27 mouse cellular contexts compared by ENCODE assay signal in genomic region chr5:117354121-117354520, GRCm38 (mm10). TPM values are rescaled to one million over a fixed set of nuclear protein-coding genes. Genes with fewer than 3 reads are reported as not detected.
A peak's percentile ranks its signal among the peaks of the same experiment; 100 is the strongest.
DNase-seq lines count a peak whose midpoint lies in the region; TF ChIP-seq lines count a peak whose summit lies in the region.
"Had no signal": no experiment of that assay in that cellular context is flagged by ENCODE, and none has a peak within 500 bp of the region (broad histone marks: within the 10 kb centered on the region; RNA-seq: fewer than 3 reads in every experiment).

No protein-coding gene starts in this region.

- TF ChIP-seq EP300 in MEL (IDR thresholded peaks at IDR 0.05; ENCODE audit: low read depth in 1 of 2, low read length in 2 of 2) = peak in 1 of 2 experiments; percentile 40; a peak in 2 of 4 replicates

- H3K27ac ChIP-seq in MEL (ENCODE audit: control insufficient read depth, low read depth, low read length) = 0 out of 2 replicates have a peak overlapping the region, but pooled peaks have one; percentile 10
- H3K27ac ChIP-seq: heart, adult 2 months; hindbrain, embryonic 12.5 days; hindbrain, postnatal 0 days; liver, embryonic 12.5 days; midbrain, embryonic 12.5 days; neural tube, embryonic 12.5 days had no signal

- TF ChIP-seq CTCF in MEL (IDR thresholded peaks at IDR 0.05 in 2 of 3, conservative IDR thresholded peaks at IDR 0.05 in 1 of 3; ENCODE audit: control insufficient read depth in 1 of 3, insufficient read depth in 1 of 3, low read depth in 2 of 3, low read length in 3 of 3, poor library complexity in 1 of 3, severe bottlenecking in 1 of 3) = no peak

- peaks cover 4 to 15% of the 10 kb centered on the region in 2 experiments; a peak in 3 of 4 replicates for H3K4me1 ChIP-seq in MEL (ENCODE audit: control insufficient read depth in 1 of 2, insufficient read depth in 2 of 2, low read length in 2 of 2)

- no peak for TF ChIP-seq POLR2A in MEL (IDR thresholded peaks at IDR 0.05; ENCODE audit: control insufficient read depth in 1 of 2, insufficient read depth in 1 of 2, low read depth in 1 of 2, low read length in 2 of 2, poor library complexity in 1 of 2)

- H3K36me3 ChIP-seq in MEL (ENCODE audit: control insufficient read depth in 1 of 2, insufficient read depth in 2 of 2, low read length in 2 of 2) = peaks cover 0 to 21% of the 10 kb centered on the region in 2 experiments; a peak in 2 of 4 replicates
- H3K36me3 ChIP-seq: hindbrain, embryonic 12.5 days; midbrain, embryonic 12.5 days; neural tube, embryonic 12.5 days had no signal

- no peak overlapping the region for H3K4me3 ChIP-seq in MEL (ENCODE audit: control insufficient read depth in 1 of 2, insufficient read depth in 1 of 2, low read depth in 2 of 2, low read length in 2 of 2)
- H3K4me3 ChIP-seq: heart, adult 2 months; hindbrain, embryonic 12.5 days; liver, embryonic 12.5 days; midbrain, embryonic 12.5 days; myocyte; neural tube, embryonic 12.5 days had no signal

- peaks cover 9% of the 10 kb centered on the region for H3K79me2 ChIP-seq in MEL (ENCODE audit: control insufficient read depth, insufficient read depth, low read length, poor library complexity)

- DNase-seq in spleen, postnatal 36 days (ENCODE audit: low spot score in 2 of 2) = peak; percentile 27 to 37
- no peak for DNase-seq in spleen, postnatal 14 days (ENCODE audit: low spot score in 2 of 2)
- peak; percentile 57 for DNase-seq in MEL (ENCODE audit: low read depth, low spot score)
- peak; percentile 24 for DNase-seq in induced T-regulatory cell, adult 2 months (ENCODE audit: low read depth)
- no peak for DNase-seq in gastrocnemius, adult 8-10 months (ENCODE audit: low spot score in 2 of 2)
- no peak for DNase-seq in kidney, adult 8-10 months
- DNase-seq in thymus, postnatal 14 days = no peak
- DNase-seq: adrenal gland, postnatal 10 days; cerebellum, adult 8-10 months; cerebellum, postnatal 25 days; gastrocnemius, postnatal 36 days; heart, adult 2 months; heart, postnatal 14 days; kidney, adult 9 months; kidney, postnatal 10 days; layer of hippocampus, postnatal 36 days; left cerebral cortex, postnatal 4 days; liver, postnatal 0 days; right cerebral cortex, postnatal 25 days; thymus, adult 2 months; thymus, postnatal 4 days had no signal

- no peaks in the 10 kb centered on the region for H3K9me3 ChIP-seq in MEL (replicated peaks; ENCODE audit: insufficient read depth, low read length)
- H3K9me3 ChIP-seq: hindbrain, embryonic 12.5 days; liver, embryonic 12.5 days; midbrain, embryonic 12.5 days; neural tube, embryonic 12.5 days had no signal

- H3K27me3 ChIP-seq in MEL (ENCODE audit: control insufficient read depth in 1 of 2, insufficient read depth in 2 of 2, low read length in 2 of 2) = no peaks in the 10 kb centered on the region
- H3K27me3 ChIP-seq: hindbrain, embryonic 12.5 days; midbrain, embryonic 12.5 days had no signal

- TF ChIP-seq RAD21 in MEL (IDR thresholded peaks at IDR 0.05; ENCODE audit: low read depth, low read length) = no peak

- no peak overlapping the region for H3K9ac ChIP-seq in MEL (ENCODE audit: control insufficient read depth, low read depth, low read length, poor library complexity, severe bottlenecking)
- H3K9ac ChIP-seq: hindbrain, embryonic 12.5 days; liver, embryonic 12.5 days; liver, postnatal 0 days; midbrain, embryonic 12.5 days; neural tube, embryonic 12.5 days had no signal

TF ChIP-seq in MEL, 35 proteins besides CTCF, POLR2A, EP300 and RAD21:
- TF ChIP-seq ELF1 (IDR thresholded peaks at IDR 0.05; ENCODE audit: low read depth, low read length) (0 out of 2 replicates have a peak, but pooled peaks have one; percentile 12), POLR2AphosphoS2 (IDR thresholded peaks at IDR 0.05; ENCODE audit: low read length) (no peak), CHD1 (IDR thresholded peaks at IDR 0.05; ENCODE audit: low read depth, low read length) (no peak), MYC (IDR thresholded peaks at IDR 0.05; ENCODE audit: low read depth, low read length) (no peak), RCOR1 (IDR thresholded peaks at IDR 0.05; ENCODE audit: low read depth, low read length) (peak; percentile 20; the same call in 1 of the 2 replicates), POLR2AphosphoS5 (IDR thresholded peaks at IDR 0.05; ENCODE audit: borderline replicate concordance, low read depth, low read length) (no peak), MAX (IDR thresholded peaks at IDR 0.05; ENCODE audit: low read length) (no peak), USF1 (IDR thresholded peaks at IDR 0.05; ENCODE audit: low read depth, low read length) (no peak), HCFC1 (IDR thresholded peaks at IDR 0.05; ENCODE audit: low read depth, low read length) (no peak), NELFE (IDR thresholded peaks at IDR 0.05; ENCODE audit: low read depth, low read length) (no peak), ZNF384 (IDR thresholded peaks at IDR 0.05; ENCODE audit: low read depth, low read length) (no peak), GATA1 (IDR thresholded peaks at IDR 0.05; ENCODE audit: low read depth, low read length) (no peak), CHD2 (IDR thresholded peaks at IDR 0.05; ENCODE audit: low read length) (no peak), ZC3H11A (IDR thresholded peaks at IDR 0.05; ENCODE audit: low read depth, low read length) (no peak), MYB (IDR thresholded peaks at IDR 0.05; ENCODE audit: low read depth, low read length) (no peak), BHLHE40 (IDR thresholded peaks at IDR 0.05; ENCODE audit: borderline replicate concordance, low read depth, low read length) (no peak), GABPA (IDR thresholded peaks at IDR 0.05; ENCODE audit: low read depth, low read length) (no peak), UBTF (IDR thresholded peaks at IDR 0.05; ENCODE audit: borderline replicate concordance, insufficient read depth, low read depth, low read length) (no peak), SMC3 (IDR thresholded peaks at IDR 0.05; ENCODE audit: low read depth, low read length) (no peak), MAFK (IDR thresholded peaks at IDR 0.05; ENCODE audit: borderline replicate concordance, low read depth, low read length) (no peak), E2F4 (IDR thresholded peaks at IDR 0.05; ENCODE audit: borderline replicate concordance, low read depth, low read length) (no peak), ZKSCAN1 (IDR thresholded peaks at IDR 0.05; ENCODE audit: low read depth, low read length) (no peak), MXI1 (IDR thresholded peaks at IDR 0.05; ENCODE audit: low read depth, low read length) (no peak), USF2 (IDR thresholded peaks at IDR 0.05; ENCODE audit: borderline replicate concordance in 1 of 2, insufficient read depth in 1 of 2, low read depth in 1 of 2, low read length in 2 of 2) (no peak), KAT2A (conservative IDR thresholded peaks at IDR 0.05; ENCODE audit: low read depth, low read length) (no peak), NRF1 (IDR thresholded peaks at IDR 0.05; ENCODE audit: insufficient read depth, low read depth, low read length, poor library complexity, severe bottlenecking) (no peak), JUND (IDR thresholded peaks at IDR 0.05; ENCODE audit: low read depth, low read length) (no peak), TBP (IDR thresholded peaks at IDR 0.05; ENCODE audit: low read depth, low read length) (no peak), MAZ (IDR thresholded peaks at IDR 0.05; ENCODE audit: low read depth, low read length) (no peak), ZMIZ1 (IDR thresholded peaks at IDR 0.05; ENCODE audit: low read depth, low read length) (no peak), TAL1 (IDR thresholded peaks at IDR 0.05; ENCODE audit: low read length) (no peak), MEF2A (IDR thresholded peaks at IDR 0.05; ENCODE audit: extremely low read depth, insufficient replicate concordance, low read depth, low read length, poor library complexity, severe bottlenecking) (no peak), SIN3A (IDR thresholded peaks at IDR 0.05; ENCODE audit: low read length) (peak; percentile 7; the same call in 1 of the 2 replicates), TCF12 (IDR thresholded peaks at IDR 0.05; ENCODE audit: low read depth, low read length) (peak; percentile 54; the same call in 1 of the 2 replicates), ETS1 (IDR thresholded peaks at IDR 0.05; ENCODE audit: low read depth, low read length) (peak; percentile 52)

RNA-seq across cellular contexts. Expression of gene Wsb2, which starts 3.0 kb away (rescaled TPM):
- total RNA-seq in MEL (2012; rRNA removed) = 32.9 and 36.8 TPM in 2 replicates
- polyA plus RNA-seq in MEL (2012; ENCODE audit: insufficient read depth in 1 of 2, insufficient read length in 2 of 2, low read depth in 1 of 2, low replicate concordance in 2 of 2, missing spikeins in 1 of 2) = 10 to 100 TPM in 1 of 2 experiments, not detected in 1; 56.9 TPM
- total RNA-seq in gastrocnemius, adult 8-10 months (2022) = 100 to 1,000 TPM in 3 of 4 experiments, 10 to 100 TPM in 1; 94.3 to 146 (median 115) TPM

RNA-seq across cellular contexts. Expression of gene Rfc5, which starts 34.7 kb away (rescaled TPM):
- 92.5 and 98.9 TPM in 2 replicates for total RNA-seq in MEL (2012; rRNA removed)
- polyA plus RNA-seq in MEL (2012; ENCODE audit: insufficient read depth in 1 of 2, insufficient read length in 2 of 2, low read depth in 1 of 2, low replicate concordance in 2 of 2, missing spikeins in 1 of 2) = 100 to 1,000 TPM in 1 of 2 experiments, not detected in 1; 158 TPM
- 1 to 10 TPM in 3 of 4 experiments, under 1 TPM in 1; 0.89 to 1.8 (median 1.2) TPM for total RNA-seq in gastrocnemius, adult 8-10 months (2022)

RNA-seq across cellular contexts. Expression of gene Vsig10, which starts 35.2 kb away (rescaled TPM):
- total RNA-seq in MEL (2012; rRNA removed) = 4.3 and 5.3 TPM in 2 replicates
- 1 to 10 TPM in 1 of 2 experiments, not detected in 1; 8.9 TPM for polyA plus RNA-seq in MEL (2012; ENCODE audit: insufficient read depth in 1 of 2, insufficient read length in 2 of 2, low read depth in 1 of 2, low replicate concordance in 2 of 2, missing spikeins in 1 of 2)
- total RNA-seq in gastrocnemius, adult 8-10 months (2022) = 1 to 10 TPM; 5.5 to 7.5 (median 6.9) TPM

RNA-seq across cellular contexts. Expression of gene Ksr2, which starts 59.7 kb away (rescaled TPM):
- not detected in 2 replicates for total RNA-seq in MEL (2012; rRNA removed)
- polyA plus RNA-seq in MEL (2012; ENCODE audit: insufficient read depth in 1 of 2, insufficient read length in 2 of 2, low read depth in 1 of 2, low replicate concordance in 2 of 2, missing spikeins in 1 of 2) = not detected
- under 1 TPM; 0.05 to 0.17 (median 0.09) TPM for total RNA-seq in gastrocnemius, adult 8-10 months (2022)
- polyA plus RNA-seq: liver, embryonic 12.5 days had no signal

Comparison
In these comparisons a context has a peak if more than half of its experiments do, and no peak if none do; other contexts are left out.
1. DNase-seq: peak in spleen, postnatal 36 days (2 of 2), MEL (single experiment) and induced T-regulatory cell, adult 2 months (single experiment); none in spleen, postnatal 14 days (0 of 2), gastrocnemius, adult 8-10 months (0 of 2), kidney, adult 8-10 months (0 of 2) and thymus, postnatal 14 days (single experiment).
2. RNA of gene Rfc5, which starts 34.7 kb away (total RNA-seq): 92.5 to 98.9 TPM in MEL; 0.89 to 1.8 TPM in gastrocnemius, adult 8-10 months; every median in the first group is over 10 times any median in the second.